Comparison of ENCODE assay signal across 9 mouse cellular contexts in the genomic region with DNA sequence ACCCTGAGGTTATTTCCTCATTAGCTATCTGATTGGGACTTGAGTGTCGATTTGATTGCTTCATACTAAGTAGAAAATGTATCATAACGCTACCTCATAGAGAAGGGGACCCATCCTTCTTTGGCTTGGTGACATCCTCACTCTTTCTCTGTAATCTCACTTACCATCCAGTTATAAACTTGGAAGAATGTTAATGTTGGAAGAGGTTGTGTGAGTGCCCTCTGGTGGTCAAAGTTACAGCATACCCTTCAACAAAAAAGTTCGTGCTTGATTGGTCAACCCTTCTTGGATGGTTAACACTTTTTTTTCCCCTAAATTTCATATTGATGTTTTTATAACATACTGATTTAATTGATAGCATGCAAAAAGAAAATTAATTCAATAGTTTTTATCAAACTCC.
DNase-seq lines count a peak whose midpoint lies in the region; ATAC-seq and TF ChIP-seq lines count a peak whose summit lies in the region.
"Had no signal": no experiment of that assay in that cellular context is flagged by ENCODE, and none has a peak within 500 bp of the region (broad histone marks: within the 10 kb centered on the region; RNA-seq: fewer than 3 reads in every experiment).

No protein-coding gene starts in this region.

- no peaks in the 10 kb centered on the region for H3K9me3 ChIP-seq in hindbrain, embryonic 14.5 days (ENCODE audit: control insufficient read depth, low read length)
- no peaks in the 10 kb centered on the region for H3K9me3 ChIP-seq in hindbrain, embryonic 16.5 days (ENCODE audit: control insufficient read depth, low read length)
- peaks cover 23% of the 10 kb centered on the region for H3K9me3 ChIP-seq in CH12.LX (replicated peaks; ENCODE audit: low read length)
- no peaks in the 10 kb centered on the region for H3K9me3 ChIP-seq in embryonic facial prominence, embryonic 11.5 days (replicated peaks; ENCODE audit: control insufficient read depth, low read length)
- H3K9me3 ChIP-seq: limb, embryonic 12.5 days had no signal

- no peak overlapping the region for H3K4me2 ChIP-seq in hindbrain, embryonic 14.5 days (replicated peaks)
- H3K4me2 ChIP-seq in hindbrain, embryonic 16.5 days (ENCODE audit: low read length): no peak overlapping the region
- H3K4me2 ChIP-seq in CH12.LX (ENCODE audit: insufficient read depth, low read depth, poor library complexity, severe bottlenecking): no peak overlapping the region
- no peak overlapping the region for H3K4me2 ChIP-seq in embryonic facial prominence, embryonic 11.5 days (ENCODE audit: low read depth, low read length)
- H3K4me2 ChIP-seq: limb, embryonic 12.5 days had no signal

- peak; percentile 64 for DNase-seq in hindbrain, embryonic 14.5 days (ENCODE audit: low spot score)
- DNase-seq in CH12.LX (ENCODE audit: extremely low read depth) (peak; percentile 0), ZHBTc4 (ENCODE audit: low read depth, low spot score) (peak; percentile 46)
- peak; percentile 66 for DNase-seq in embryonic facial prominence, embryonic 11.5 days (ENCODE audit: low spot score)
- DNase-seq in left cerebral cortex, postnatal 4 days: peak; percentile 34

- H3K79me2 ChIP-seq in CH12.LX (replicated peaks; ENCODE audit: control insufficient read depth, extremely low read depth, insufficient read depth, poor library complexity, severe bottlenecking): no peaks in the 10 kb centered on the region

- intact Hi-C loops in left cerebral cortex, postnatal 4 days (cut with DNase I): no loop called here

- WGBS in hindbrain, embryonic 14.5 days: 46% methylated on average over 3 of the region's 3 CpGs
- 50% methylated on average over 3 of the region's 3 CpGs for WGBS in hindbrain, embryonic 16.5 days
- 44% methylated on average over 3 of the region's 3 CpGs for WGBS in embryonic facial prominence, embryonic 11.5 days

- dilution Hi-C loops in CH12.LX (cut with MboI; ENCODE audit: extremely low pct_ligation_motif_present, extremely low pct_unique_long_range_greater_than_20kb, low sequenced_read_pairs): no loop called here

- H3K36me3 ChIP-seq in hindbrain, embryonic 14.5 days (replicated peaks; ENCODE audit: control insufficient read depth, insufficient read depth): no peaks in the 10 kb centered on the region
- H3K36me3 ChIP-seq in hindbrain, embryonic 16.5 days (ENCODE audit: control insufficient read depth, insufficient read depth, low read length): no peaks in the 10 kb centered on the region
- no peaks in the 10 kb centered on the region for H3K36me3 ChIP-seq in CH12.LX (replicated peaks in 1 of 2; ENCODE audit: control insufficient read depth in 1 of 2, insufficient read depth in 1 of 2, low read length in 1 of 2)
- no peaks in the 10 kb centered on the region for H3K36me3 ChIP-seq in embryonic facial prominence, embryonic 11.5 days (replicated peaks; ENCODE audit: control insufficient read depth, insufficient read depth, low read depth, low read length)
- H3K36me3 ChIP-seq: limb, embryonic 12.5 days had no signal

- TF ChIP-seq EP300 in CH12.LX (IDR thresholded peaks at IDR 0.05; ENCODE audit: low read length): no peak

- no peak overlapping the region for H3K4me3 ChIP-seq in hindbrain, embryonic 14.5 days (replicated peaks; ENCODE audit: low read length)
- no peak overlapping the region for H3K4me3 ChIP-seq in hindbrain, embryonic 16.5 days (ENCODE audit: low read length)
- H3K4me3 ChIP-seq in CH12.LX (replicated peaks in 1 of 3; ENCODE audit: low read depth in 2 of 3, low read length in 2 of 3, poor library complexity in 1 of 3): no peak overlapping the region
- no peak overlapping the region for H3K4me3 ChIP-seq in embryonic facial prominence, embryonic 11.5 days (ENCODE audit: low read depth, low read length)
- H3K4me3 ChIP-seq: limb, embryonic 12.5 days had no signal

- H3K27ac ChIP-seq in hindbrain, embryonic 14.5 days: no peak overlapping the region
- no peak overlapping the region for H3K27ac ChIP-seq in hindbrain, embryonic 16.5 days (ENCODE audit: low read depth, low read length)
- H3K27ac ChIP-seq in CH12.LX (ENCODE audit: insufficient read depth, low read depth): no peak overlapping the region
- no peak overlapping the region for H3K27ac ChIP-seq in embryonic facial prominence, embryonic 11.5 days (replicated peaks; ENCODE audit: low read depth, low read length)
- H3K27ac ChIP-seq: limb, embryonic 12.5 days had no signal

- no peaks in the 10 kb centered on the region for H3K27me3 ChIP-seq in hindbrain, embryonic 14.5 days (ENCODE audit: control insufficient read depth, insufficient read depth, low read length)
- no peaks in the 10 kb centered on the region for H3K27me3 ChIP-seq in hindbrain, embryonic 16.5 days (replicated peaks; ENCODE audit: control insufficient read depth, insufficient read depth, low read length)
- H3K27me3 ChIP-seq in CH12.LX (replicated peaks): no peaks in the 10 kb centered on the region
- H3K27me3 ChIP-seq in embryonic facial prominence, embryonic 11.5 days (ENCODE audit: control insufficient read depth, insufficient read depth, low read length): no peaks in the 10 kb centered on the region
- H3K27me3 ChIP-seq: limb, embryonic 12.5 days had no signal

- no peak for TF ChIP-seq POLR2A in CH12.LX (IDR thresholded peaks at IDR 0.05; ENCODE audit: low read depth, low read length)

- H3K9ac ChIP-seq in hindbrain, embryonic 14.5 days: no peak overlapping the region
- H3K9ac ChIP-seq in hindbrain, embryonic 16.5 days (ENCODE audit: low read depth, low read length): no peak overlapping the region
- no peak overlapping the region for H3K9ac ChIP-seq in CH12.LX (ENCODE audit: insufficient read depth, low read depth)
- no peak overlapping the region for H3K9ac ChIP-seq in embryonic facial prominence, embryonic 11.5 days (replicated peaks; ENCODE audit: low read length)
- H3K9ac ChIP-seq: limb, embryonic 12.5 days had no signal

- TF ChIP-seq RAD21 in CH12.LX (IDR thresholded peaks at IDR 0.05; ENCODE audit: low read depth, low read length): no peak; the same call in 1 of the 2 replicates

- peak in 1 of 2 experiments; percentile 41; a peak in 2 of 4 replicates for TF ChIP-seq CTCF in CH12.LX (conservative IDR thresholded peaks at IDR 0.05 in 1 of 2, IDR thresholded peaks at IDR 0.05 in 1 of 2; ENCODE audit: low read depth in 2 of 2, low read length in 2 of 2)

- in situ Hi-C loops in CH12.LX (cut with MboI; ENCODE audit: low pct_ligation_motif_present, low pct_unique_long_range_greater_than_20kb, low sequenced_read_pairs): no loop called here

- no peaks in the 10 kb centered on the region for H3K4me1 ChIP-seq in hindbrain, embryonic 14.5 days (replicated peaks; ENCODE audit: control insufficient read depth, insufficient read depth, low read length)
- H3K4me1 ChIP-seq in hindbrain, embryonic 16.5 days (ENCODE audit: control insufficient read depth, insufficient read depth, low read depth, low read length): no peaks in the 10 kb centered on the region
- no peaks in the 10 kb centered on the region for H3K4me1 ChIP-seq in CH12.LX (ENCODE audit: control insufficient read depth in 1 of 2, insufficient read depth in 2 of 2)
- H3K4me1 ChIP-seq in embryonic facial prominence, embryonic 11.5 days (ENCODE audit: control insufficient read depth, insufficient read depth, low read length): no peaks in the 10 kb centered on the region
- H3K4me1 ChIP-seq: limb, embryonic 12.5 days had no signal

- no peak for ATAC-seq in hindbrain, embryonic 14.5 days (ENCODE audit: low FRiP score)
- ATAC-seq in hindbrain, embryonic 16.5 days: no peak
- ATAC-seq in embryonic facial prominence, embryonic 11.5 days (replicated peaks; ENCODE audit: insufficient number of reproducible peaks, low FRiP score, low TSS enrichment, low read depth): no peak
- no peak for ATAC-seq in erythroid progenitor cell, adult 5-6 weeks (replicated peaks; ENCODE audit: low FRiP score, poor library complexity, severe bottlenecking)
- no peak for ATAC-seq in megakaryocyte-erythroid progenitor cell, adult 5-6 weeks (replicated peaks; ENCODE audit: low FRiP score, low TSS enrichment, poor library complexity, severe bottlenecking)

TF ChIP-seq in CH12.LX, 34 proteins besides CTCF, POLR2A, EP300 and RAD21:
- no peak for TF ChIP-seq IRF4 (IDR thresholded peaks at IDR 0.05; ENCODE audit: low read depth, low read length)
- TF ChIP-seq ELF1 (IDR thresholded peaks at IDR 0.05; ENCODE audit: low read depth, low read length): no peak
- no peak for TF ChIP-seq E2F4 (IDR thresholded peaks at IDR 0.05; ENCODE audit: insufficient replicate concordance, low read depth, low read length)
- TF ChIP-seq SMC3 (IDR thresholded peaks at IDR 0.05; ENCODE audit: low read depth, low read length): peak; percentile 32
- no peak for TF ChIP-seq USF1 (IDR thresholded peaks at IDR 0.05; ENCODE audit: low read depth, low read length)
- no peak for TF ChIP-seq TCF12 (IDR thresholded peaks at IDR 0.05; ENCODE audit: low read depth, low read length)
- TF ChIP-seq ZNF384 (IDR thresholded peaks at IDR 0.05; ENCODE audit: low read depth, low read length): no peak
- no peak for TF ChIP-seq MYC (IDR thresholded peaks at IDR 0.05; ENCODE audit: low read depth, low read length)

Comparison
In these comparisons a context has a peak if more than half of its experiments do, and no peak if none do; other contexts are left out.
1. DNase-seq: peak in every context shown above with its lines; median percentile 66 in embryonic facial prominence, embryonic 11.5 days; 64 in hindbrain, embryonic 14.5 days; 46 in ZHBTc4; 34 in left cerebral cortex, postnatal 4 days; 0 in CH12.LX.